Mouse (Mus musculus): ENCODE results near the gene Rtn4. TPM values are rescaled to one million over a fixed set of nuclear protein-coding genes. Genes with fewer than 3 reads are reported as not detected.
"Not testable (repeated sequence)": the region's sequence is repeated elsewhere in the genome, so short reads cannot be mapped to it uniquely, and the experiment has no call there.

Rtn4 gene
- polyA plus RNA-seq, 1 experiment from 2014 or later = 24.6 TPM

DNA sequence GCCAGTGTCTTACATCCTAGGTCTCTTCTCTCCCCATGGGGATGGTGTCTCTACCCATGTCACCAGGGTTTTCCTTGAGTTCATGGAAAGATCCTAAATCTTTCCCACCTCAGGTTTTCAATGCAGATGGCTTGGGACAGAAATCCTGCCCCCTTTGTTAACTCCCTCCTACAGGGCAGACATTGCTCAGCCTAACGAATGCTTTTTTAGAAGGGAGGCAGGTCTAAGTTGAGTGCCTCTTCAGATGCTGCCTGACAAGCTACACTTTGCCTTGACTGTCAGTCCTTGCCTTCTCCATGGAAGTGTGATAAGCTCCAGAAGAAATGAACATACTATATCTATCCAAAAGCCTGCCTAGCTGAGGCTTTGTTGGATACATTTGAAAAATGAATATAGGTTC, 55.1 kb downstream of the Rtn4 start:
- no peak overlapping the region for H3K9ac ChIP-seq
- H3K4me3 ChIP-seq = no peak overlapping the region
- H3K36me3 ChIP-seq = peaks cover 29% of the 10 kb centered on the region
- no peaks in the 10 kb centered on the region for H3K9me3 ChIP-seq (replicated peaks)
- ATAC-seq = no peak
- WGBS (ENCODE audit: insufficient replicate concordance) = 74% methylated on average over 1 of the region's 1 CpGs
- no peak overlapping the region for H3K4me2 ChIP-seq
- H3K27me3 ChIP-seq (replicated peaks) = no peaks in the 10 kb centered on the region
- no peak overlapping the region for H3K27ac ChIP-seq
- no peaks in the 10 kb centered on the region for H3K4me1 ChIP-seq

DNA sequence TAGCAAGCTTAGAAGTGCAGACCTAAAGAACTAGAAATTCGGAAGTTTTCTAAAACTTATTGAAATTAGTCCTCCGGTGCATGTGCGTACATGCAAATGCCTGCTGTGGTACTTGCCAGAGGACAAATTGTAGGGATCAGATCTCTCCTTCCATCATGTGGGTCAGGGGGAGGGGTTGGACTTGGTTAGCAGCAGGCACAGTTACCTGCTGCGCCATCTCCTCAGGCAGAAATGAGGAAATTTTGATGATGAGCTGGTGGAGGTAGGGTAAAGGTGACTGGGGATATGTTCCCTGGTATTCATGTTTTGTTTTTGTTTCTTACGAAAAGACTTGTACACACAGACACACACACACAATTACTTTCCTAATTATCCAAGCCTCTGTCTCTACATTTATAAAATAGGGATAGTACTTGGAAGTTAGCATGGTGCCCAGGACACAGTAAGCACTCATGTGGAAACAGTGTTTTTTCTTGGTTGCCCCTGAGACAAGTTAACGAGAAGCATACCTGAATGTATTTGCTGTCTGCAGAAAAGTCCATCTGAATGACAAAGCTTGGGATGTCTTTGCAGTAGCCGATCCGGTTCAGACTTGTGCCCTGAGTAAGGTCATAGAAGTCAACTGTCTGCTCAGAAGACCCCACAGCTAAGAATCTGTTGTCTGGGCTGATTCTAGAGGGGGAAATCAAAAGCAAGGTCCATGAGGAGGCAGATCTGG, 56.2 kb downstream of the Rtn4 start:
- no peaks in the 10 kb centered on the region for H3K4me1 ChIP-seq
- 75% methylated on average over 8 of the region's 8 CpGs for WGBS (ENCODE audit: insufficient replicate concordance)
- no peak overlapping the region for H3K27ac ChIP-seq
- H3K36me3 ChIP-seq = peaks cover 21% of the 10 kb centered on the region
- no peak overlapping the region for H3K9ac ChIP-seq
- no peak overlapping the region for H3K4me3 ChIP-seq
- ATAC-seq = no peak
- no peaks in the 10 kb centered on the region for H3K27me3 ChIP-seq (replicated peaks)
- H3K4me2 ChIP-seq = no peak overlapping the region
- no peaks in the 10 kb centered on the region for H3K9me3 ChIP-seq (replicated peaks)

DNA sequence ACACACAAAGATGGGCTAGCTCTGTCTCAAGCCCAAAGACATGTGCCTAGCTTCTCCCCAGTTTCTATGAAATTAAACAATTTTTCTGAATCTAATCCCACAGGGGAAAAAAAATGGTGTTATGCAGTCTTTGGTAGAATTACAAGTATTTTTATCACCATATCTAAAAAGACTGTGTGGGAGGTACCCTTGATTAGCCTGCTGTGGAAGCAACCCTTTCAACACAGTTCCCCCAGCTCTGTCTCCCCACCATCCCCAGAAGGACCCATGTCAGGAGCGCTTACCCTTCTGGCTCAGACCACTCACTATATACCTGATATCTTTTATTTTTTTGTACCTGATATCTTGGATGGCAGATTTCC, 56.7 kb downstream of the Rtn4 start:
- ATAC-seq = no peak
- no peaks in the 10 kb centered on the region for H3K9me3 ChIP-seq (replicated peaks)
- WGBS (ENCODE audit: insufficient replicate concordance) = 89% methylated on average over 1 of the region's 1 CpGs

DNA sequence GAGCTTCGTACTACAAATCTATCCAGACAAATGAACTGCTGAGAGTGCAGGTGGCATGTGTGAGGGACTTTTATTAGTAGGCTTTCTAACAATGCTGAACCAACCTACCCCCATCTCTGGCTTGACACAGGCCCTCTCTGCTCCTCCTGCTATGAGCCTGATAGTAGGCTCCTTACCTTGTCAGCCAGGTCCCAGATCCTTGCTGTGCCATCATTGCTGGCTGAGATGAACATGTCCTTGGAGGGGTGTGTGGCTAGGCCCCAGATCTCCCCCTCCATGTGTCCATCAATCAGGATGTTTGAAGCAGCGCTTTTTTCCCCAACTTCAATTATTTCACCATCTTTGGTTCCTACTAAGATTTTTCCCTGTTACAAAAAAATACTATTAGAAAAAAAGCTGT, 58.3 kb downstream of the Rtn4 start:
- Histone ChIP-seq H3K27ac (no peak overlapping the region), H3K9me3 (replicated peaks) (no peaks in the 10 kb centered on the region), H3K4me3 (no peak overlapping the region), H3K36me3 (peaks cover 14% of the 10 kb centered on the region), H3K9ac (no peak overlapping the region), H3K4me1 (no peaks in the 10 kb centered on the region), H3K27me3 (replicated peaks) (no peaks in the 10 kb centered on the region), H3K4me2 (no peak overlapping the region)
- ATAC-seq = no peak
- WGBS (ENCODE audit: insufficient replicate concordance) = 85% methylated on average over 2 of the region's 2 CpGs

More for the DNA sequence above, 56.7 kb downstream of the Rtn4 start:
- Histone ChIP-seq H3K9ac (no peak overlapping the region), H3K27ac (no peak overlapping the region), H3K36me3 (peaks cover 17% of the 10 kb centered on the region), H3K27me3 (replicated peaks) (no peaks in the 10 kb centered on the region), H3K4me3 (no peak overlapping the region), H3K4me1 (no peaks in the 10 kb centered on the region), H3K4me2 (no peak overlapping the region)

DNA sequence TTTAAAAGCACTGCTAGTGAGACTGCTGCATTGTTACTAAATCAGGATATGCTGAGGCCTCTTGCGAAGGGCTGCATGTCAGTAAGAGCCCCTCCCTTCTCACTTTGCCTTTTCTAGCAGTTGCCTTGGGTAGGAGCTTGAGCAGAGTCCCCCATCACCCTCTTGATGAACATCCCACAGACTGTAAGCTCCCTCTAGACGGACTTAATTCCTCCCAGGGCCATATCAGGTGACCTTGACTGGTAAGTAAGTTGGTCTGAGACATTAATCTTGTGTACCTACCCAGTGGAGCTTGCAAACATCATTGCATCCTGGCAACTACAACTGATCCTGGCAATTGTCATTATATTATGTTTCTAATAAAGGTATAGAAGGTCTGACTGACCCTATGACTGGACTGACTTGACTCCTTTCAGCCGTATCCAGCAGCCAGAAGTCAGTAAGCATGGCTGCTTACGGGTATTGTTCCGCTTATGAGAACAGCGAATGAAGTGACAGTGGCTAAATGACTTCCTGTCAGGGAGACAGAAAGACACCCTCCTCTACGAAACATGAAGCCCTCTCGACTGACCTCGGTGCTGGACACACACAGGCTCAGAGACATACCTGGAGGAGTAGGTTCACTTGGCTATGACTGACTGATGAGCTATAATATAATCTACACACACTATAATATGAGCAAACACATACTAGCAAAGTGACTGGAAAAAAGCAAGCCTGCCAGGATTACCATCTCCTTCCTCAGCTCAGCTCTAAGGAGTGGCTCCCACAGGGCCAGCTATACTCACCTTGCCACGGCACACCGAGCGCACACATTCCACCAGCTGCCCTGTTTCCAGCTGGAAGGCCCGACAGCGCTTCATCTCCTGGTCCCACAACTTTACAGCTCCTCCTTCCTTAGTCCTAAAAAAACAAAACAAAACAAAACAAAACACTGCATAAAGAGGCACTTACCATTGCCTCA, 59.2 kb downstream of the Rtn4 start:
- Histone ChIP-seq H3K9ac (no peak overlapping the region), H3K9me3 (replicated peaks) (no peaks in the 10 kb centered on the region), H3K27ac (no peak overlapping the region), H3K36me3 (peaks cover 5% of the 10 kb centered on the region; the same call in 1 of the 2 replicates), H3K4me3 (no peak overlapping the region), H3K4me1 (no peaks in the 10 kb centered on the region), H3K4me2 (no peak overlapping the region), H3K27me3 (replicated peaks) (no peaks in the 10 kb centered on the region)
- 81% methylated on average over 14 of the region's 14 CpGs for WGBS (ENCODE audit: insufficient replicate concordance)
- no peak for ATAC-seq

DNA sequence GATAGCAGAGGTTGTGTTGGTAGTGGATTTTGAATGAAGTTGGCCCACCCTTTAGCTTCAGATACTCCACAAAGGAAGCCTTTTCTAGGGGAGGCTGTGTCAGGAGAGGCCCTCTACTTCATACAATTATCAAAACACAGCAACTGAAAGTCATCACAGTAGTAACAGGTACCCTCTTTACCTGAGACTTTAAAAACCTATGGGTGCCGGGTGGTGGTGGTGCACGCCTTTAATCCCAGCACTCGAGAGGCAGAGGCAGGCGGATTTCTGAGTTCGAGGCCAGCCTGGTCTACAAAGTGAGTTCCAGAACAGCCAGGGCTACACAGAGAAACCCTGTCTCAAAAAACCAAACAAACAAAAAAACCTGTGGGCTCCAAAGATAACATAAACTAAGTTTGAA, 63.3 kb downstream of the Rtn4 start:
- not testable (repeated sequence) for H3K27ac ChIP-seq; H3K4me2 ChIP-seq; H3K27me3 ChIP-seq (replicated peaks); H3K9me3 ChIP-seq (replicated peaks); H3K36me3 ChIP-seq; H3K4me1 ChIP-seq; ATAC-seq; H3K9ac ChIP-seq; H3K4me3 ChIP-seq
- 64% methylated on average over 5 of the region's 5 CpGs for WGBS (ENCODE audit: insufficient replicate concordance)

- 71% methylated on average over 5 of the region's 5 CpGs for WGBS (ENCODE audit: insufficient replicate concordance)
- ATAC-seq = peak; percentile 27; the same call in 1 of the 2 replicates
These were observed 65.9 kb downstream of the Rtn4 start for GRCm38 (mm10) chr11:29758617-29759016.

GRCm38 (mm10) chr11:29761387-29761786, 68.6 kb downstream of the Rtn4 start:
- no peak for ATAC-seq
- H3K4me1 ChIP-seq = no peaks in the 10 kb centered on the region
- no peaks in the 10 kb centered on the region for H3K36me3 ChIP-seq
- H3K27me3 ChIP-seq (replicated peaks) = no peaks in the 10 kb centered on the region
- no peaks in the 10 kb centered on the region for H3K9me3 ChIP-seq (replicated peaks)
- H3K4me3 ChIP-seq = no peak overlapping the region
- H3K9ac ChIP-seq = no peak overlapping the region
- no peak overlapping the region for H3K4me2 ChIP-seq
- no peak overlapping the region for H3K27ac ChIP-seq
- WGBS (ENCODE audit: insufficient replicate concordance) = 80% methylated on average over 9 of the region's 9 CpGs

More at GRCm38 (mm10) chr11:29758617-29759016, 65.9 kb downstream of the Rtn4 start:
- no peak overlapping the region for H3K27ac ChIP-seq
- no peaks in the 10 kb centered on the region for H3K27me3 ChIP-seq (replicated peaks)
- no peaks in the 10 kb centered on the region for H3K9me3 ChIP-seq (replicated peaks)
- H3K4me1 ChIP-seq = no peaks in the 10 kb centered on the region
- H3K4me3 ChIP-seq = no peak overlapping the region
- no peak overlapping the region for H3K4me2 ChIP-seq
- H3K36me3 ChIP-seq = no peaks in the 10 kb centered on the region
- no peak overlapping the region for H3K9ac ChIP-seq

GRCm38 (mm10) chr11:29762768-29763167, 70.0 kb downstream of the Rtn4 start:
- H3K4me3 ChIP-seq = no peak overlapping the region
- WGBS (ENCODE audit: insufficient replicate concordance) = 78% methylated on average over 1 of the region's 1 CpGs
- H3K4me1 ChIP-seq = no peaks in the 10 kb centered on the region
- H3K27me3 ChIP-seq (replicated peaks) = no peaks in the 10 kb centered on the region
- no peaks in the 10 kb centered on the region for H3K9me3 ChIP-seq (replicated peaks)
- ATAC-seq = no peak
- H3K36me3 ChIP-seq = no peaks in the 10 kb centered on the region
- H3K4me2 ChIP-seq = no peak overlapping the region
- H3K27ac ChIP-seq = no peak overlapping the region
- no peak overlapping the region for H3K9ac ChIP-seq

- Histone ChIP-seq H3K27ac (no peak overlapping the region), H3K4me2 (no peak overlapping the region), H3K9ac (no peak overlapping the region), H3K36me3 (no peaks in the 10 kb centered on the region), H3K4me3 (no peak overlapping the region), H3K9me3 (replicated peaks) (no peaks in the 10 kb centered on the region), H3K27me3 (replicated peaks) (no peaks in the 10 kb centered on the region), H3K4me1 (no peaks in the 10 kb centered on the region)
- 57% methylated on average over 4 of the region's 4 CpGs for WGBS (ENCODE audit: insufficient replicate concordance)
- no peak for ATAC-seq
These were observed 72.3 kb downstream of the Rtn4 start for GRCm38 (mm10) chr11:29765063-29765462.

DNA sequence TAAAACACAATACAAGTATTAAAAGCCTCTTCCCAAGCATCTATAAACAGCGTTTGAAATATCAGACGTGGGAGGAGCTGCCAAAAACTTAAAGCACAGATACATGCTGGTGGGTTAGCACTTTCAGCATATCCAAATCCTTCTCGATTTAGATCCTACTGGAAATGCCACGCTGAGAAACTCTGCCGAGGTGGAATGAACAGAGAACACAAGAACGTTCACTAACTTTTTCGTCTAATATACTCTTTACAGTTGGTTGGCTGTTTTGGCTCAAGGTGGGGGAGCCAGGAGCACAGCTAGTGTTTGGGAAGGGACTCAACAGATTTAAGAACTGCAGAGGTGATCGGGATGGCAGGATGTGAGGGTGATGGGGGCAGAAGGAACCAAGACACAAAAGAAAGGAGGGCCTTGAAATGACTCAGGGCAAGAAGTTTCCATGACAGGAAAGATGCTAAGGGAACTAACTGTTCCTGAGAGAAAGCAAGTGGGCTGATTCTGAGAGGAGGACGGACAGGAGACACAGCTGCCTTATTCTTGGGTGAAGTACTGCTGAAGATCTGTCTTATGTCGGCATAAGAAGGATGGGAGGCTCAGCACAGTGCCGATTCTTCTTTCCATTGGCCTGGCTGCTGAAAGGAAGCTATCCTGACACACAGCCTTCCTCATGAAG, 73.7 kb downstream of the Rtn4 start:
- Histone ChIP-seq H3K36me3 (no peaks in the 10 kb centered on the region), H3K4me2 (no peak overlapping the region), H3K9me3 (replicated peaks) (no peaks in the 10 kb centered on the region), H3K9ac (no peak overlapping the region), H3K4me1 (no peaks in the 10 kb centered on the region), H3K27me3 (replicated peaks) (no peaks in the 10 kb centered on the region), H3K4me3 (no peak overlapping the region), H3K27ac (no peak overlapping the region)
- ATAC-seq = no peak
- 66% methylated on average over 11 of the region's 11 CpGs for WGBS (ENCODE audit: insufficient replicate concordance)

DNA sequence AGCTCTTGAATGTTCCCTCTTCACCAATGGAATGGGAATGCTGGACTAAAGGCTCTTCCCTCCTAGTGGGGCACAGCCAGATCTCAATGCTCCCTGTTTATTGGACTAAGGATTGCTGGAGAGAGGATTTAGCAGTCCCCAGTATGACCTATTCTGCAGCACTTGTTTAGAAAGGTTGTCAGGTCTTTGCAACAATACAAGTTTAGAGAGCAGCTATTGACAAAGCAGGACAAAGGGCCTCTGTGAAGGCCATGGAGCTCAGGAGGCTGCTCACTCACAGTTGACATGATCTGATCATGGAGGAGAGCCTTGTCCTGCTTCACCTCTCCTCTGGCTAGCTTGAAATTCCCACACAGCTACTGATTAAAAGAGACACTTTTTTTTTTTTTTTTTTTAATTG, 75.8 kb downstream of the Rtn4 start:
- Histone ChIP-seq H3K27ac (no peak overlapping the region), H3K4me3 (no peak overlapping the region), H3K9me3 (replicated peaks) (no peaks in the 10 kb centered on the region), H3K4me1 (no peaks in the 10 kb centered on the region), H3K36me3 (no peaks in the 10 kb centered on the region), H3K4me2 (no peak overlapping the region), H3K27me3 (replicated peaks) (no peaks in the 10 kb centered on the region), H3K9ac (no peak overlapping the region)
- no peak for ATAC-seq

All from liver, embryonic 12.5 days (tissue).